Mouse (Mus musculus) intestine, postnatal 0 days (tissue): Measurements from ENCODE around the gene Serpinb6e. TPM values are rescaled to one million over a fixed set of nuclear protein-coding genes. Genes with fewer than 3 reads are reported as not detected.
A peak's percentile ranks its signal among the peaks of the same experiment; 100 is the strongest.

ENCODE experiments used
- ATAC-seq: fragments of 200-750 bp; cut with Nextera tagmentation; 2 replicates; pipeline ENCODE4 v1.8.0; 2017; ENCODE audit warnings: mild to moderate bottlenecking, moderate TSS enrichment, moderate library complexity
- H3K27ac ChIP-seq: fragments of 300-500 bp; sonication (generic); 2 replicates; pipeline ENCODE4 v1.5.1; 2014; ENCODE audit warnings: mild to moderate bottlenecking, low read depth, low read length, moderate library complexity
- H3K27me3 ChIP-seq: fragments of 300-500 bp; sonication (generic); replicated peaks from 2 replicates; pipeline ENCODE4 v1.6.1; 2014; ENCODE audit warnings: low read length, mixed read lengths; ENCODE audit not compliant: control insufficient read depth, insufficient read depth
- H3K36me3 ChIP-seq: fragments of 300-500 bp; sonication (generic); 2 replicates; pipeline ENCODE4 v1.6.1; 2014; ENCODE audit warnings: mild to moderate bottlenecking, moderate library complexity; ENCODE audit not compliant: control insufficient read depth, insufficient read depth
- H3K4me1 ChIP-seq: fragments of 300-500 bp; sonication (generic); replicated peaks from 2 replicates; pipeline ENCODE4 v1.6.1; 2014; ENCODE audit warnings: antibody characterized with exemption, low read length, mixed read lengths; ENCODE audit not compliant: control insufficient read depth, insufficient read depth
- H3K4me2 ChIP-seq: fragments of 300-500 bp; sonication (generic); replicated peaks from 2 replicates; pipeline ENCODE4 v1.6.1; 2014; ENCODE audit warnings: low read depth, mild to moderate bottlenecking, moderate library complexity
- H3K4me3 ChIP-seq: fragments of 300-500 bp; sonication (generic); 2 replicates; pipeline ENCODE4 v1.5.1; 2014; ENCODE audit warnings: low read depth, low read length
- H3K9ac ChIP-seq: fragments of 300-500 bp; sonication (generic); 2 replicates; pipeline ENCODE4 v1.6.1; 2014; ENCODE audit warnings: mild to moderate bottlenecking, low read depth, low read length
- H3K9me3 ChIP-seq: fragments of 300-500 bp; sonication (generic); 2 replicates; pipeline ENCODE4 v1.6.1; 2016; ENCODE audit warnings: mixed run types; ENCODE audit not compliant: control insufficient read depth
- CTCF ChIP-seq: sonication (generic); IDR thresholded peaks from 2 replicates; pipeline ENCODE4 v1.5.1; 2016; ENCODE audit warnings: low read depth, mild to moderate bottlenecking, control low read depth, antibody characterized with exemption, moderate library complexity
- WGBS: fragments of 180-500 bp; shearing (Covaris S2); extraction: QIAGEN DNeasy Blood & Tissue Kit; methylation state at CpG from one replicate; pipeline ENCODE4 v1.1.7; 2014; 5-methylcytosine and 5-hydroxymethylcytosine counted together
- polyA plus RNA-seq: library from polyadenylated mRNA; unstranded; fragments of >200 nt; fragmentation: Nextera tagmentation; extraction: Ambion mirVana; gene quantifications from 2 replicates; pipeline ENCODE4 v1.2.1, GENCODE M21; 2015

Serpinb6e gene
- polyA plus RNA-seq, result not detected in 2 replicates

GRCm38 (mm10) chr13:33843308-33843707, at the start of gene Serpinb6e:
Serpinb6e (minus strand) TSS chr13:33843408.
- no peak for ATAC-seq
- Histone ChIP-seq H3K9ac (no peak within 1 kb of the TSS), H3K27me3 (no peaks in the 10 kb centered on the region), H3K4me2 (no peak within 1 kb of the TSS), H3K4me3 (no peak within 1 kb of the TSS), H3K36me3 (no peaks in the 10 kb centered on the region), H3K27ac (no peak within 1 kb of the TSS), H3K9me3 (no peaks in the 10 kb centered on the region), H3K4me1 (no peaks in the 10 kb centered on the region)
- 45% methylated on average over 1 of the region's 1 CpGs for WGBS
- TF ChIP-seq CTCF, result no peak

DNA sequence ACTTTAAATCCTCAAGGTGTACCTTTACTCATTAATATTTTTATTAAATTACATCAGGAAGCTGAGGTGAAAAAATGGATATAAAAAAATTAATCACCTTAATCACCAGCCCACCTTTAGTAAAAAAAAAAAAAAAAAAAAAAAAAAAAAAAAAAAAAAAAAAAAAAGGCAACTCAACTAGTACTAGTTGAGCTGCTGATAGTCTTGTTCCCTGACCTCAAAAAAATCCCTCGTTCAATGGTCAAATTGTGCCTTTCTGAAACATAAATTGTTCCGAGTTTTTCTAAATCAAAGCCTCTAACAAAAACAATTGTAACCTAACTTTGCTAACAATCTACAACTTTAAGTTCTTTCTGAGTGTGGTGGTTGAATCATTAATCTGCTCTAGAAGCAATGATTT, 12.5 kb downstream of the Serpinb6e start:
- no peak for TF ChIP-seq CTCF
- WGBS, result 84% methylated on average over 2 of the region's 2 CpGs

DNA sequence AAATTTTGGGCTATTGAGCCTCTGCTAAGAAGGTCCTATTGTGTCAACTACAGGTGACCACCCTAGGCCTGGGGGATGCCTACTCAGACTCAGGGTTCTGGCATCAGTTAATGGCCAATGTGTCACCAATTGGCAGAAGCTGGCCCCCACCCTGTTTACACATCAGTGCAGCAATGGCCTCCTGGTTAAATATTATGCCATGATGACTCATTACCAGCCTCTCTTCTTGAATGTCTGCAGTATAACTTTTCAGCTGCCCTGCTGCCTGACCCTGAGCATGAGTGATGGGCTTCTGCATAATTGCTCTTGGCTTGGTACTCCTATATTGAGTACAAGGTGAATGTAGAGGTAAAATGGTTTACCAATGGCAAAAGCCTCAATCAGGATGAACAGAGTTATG, 19.8 kb downstream of the Serpinb6e start:
- Histone ChIP-seq H3K36me3 (no peaks in the 10 kb centered on the region), H3K4me1 (no peaks in the 10 kb centered on the region), H3K9ac (no peak overlapping the region), H3K4me2 (no peak overlapping the region), H3K4me3 (no peak overlapping the region), H3K27ac (no peak overlapping the region), H3K9me3 (no peaks in the 10 kb centered on the region), H3K27me3 (no peaks in the 10 kb centered on the region)
- no peak for ATAC-seq
- TF ChIP-seq CTCF, result no peak

More for the DNA sequence above, 12.5 kb downstream of the Serpinb6e start:
- no peaks in the 10 kb centered on the region for H3K9me3 ChIP-seq
- ATAC-seq, result no peak
- H3K4me1 ChIP-seq, result no peaks in the 10 kb centered on the region
- H3K9ac ChIP-seq, result no peak overlapping the region
- H3K27me3 ChIP-seq, result no peaks in the 10 kb centered on the region
- no peak overlapping the region for H3K4me2 ChIP-seq
- no peak overlapping the region for H3K27ac ChIP-seq
- no peak overlapping the region for H3K4me3 ChIP-seq
- no peaks in the 10 kb centered on the region for H3K36me3 ChIP-seq

GRCm38 (mm10) chr13:33821490-33822143, 21.6 kb downstream of the Serpinb6e start:
- H3K36me3 ChIP-seq, result no peaks in the 10 kb centered on the region
- ATAC-seq, result no peak
- no peaks in the 10 kb centered on the region for H3K4me1 ChIP-seq
- H3K9me3 ChIP-seq, result no peaks in the 10 kb centered on the region
- TF ChIP-seq CTCF, result peak; percentile 30
- no peak overlapping the region for H3K27ac ChIP-seq
- no peaks in the 10 kb centered on the region for H3K27me3 ChIP-seq
- H3K4me2 ChIP-seq, result no peak overlapping the region
- 79% methylated on average over 5 of the region's 5 CpGs for WGBS
- no peak overlapping the region for H3K4me3 ChIP-seq
- H3K9ac ChIP-seq, result no peak overlapping the region

Other genes with a start within 250 kb of the Serpinb6e start
- gene Serpinb6d, start 182.0 kb downstream of the Serpinb6e start, polyA plus RNA-seq, result not detected in 2 replicates
- 0.09 TPM in 1 of 2 replicates, not detected in the other for gene Serpinb6c, start 62.3 kb upstream of the Serpinb6e start, polyA plus RNA-seq
- gene Nqo2, start 121.3 kb upstream of the Serpinb6e start, polyA plus RNA-seq, result 27.5 and 28.0 TPM in 2 replicates
- gene Ripk1, start 159.0 kb upstream of the Serpinb6e start, polyA plus RNA-seq, result 25.0 and 27.7 TPM in 2 replicates
- gene Serpinb6a, start 159.4 kb upstream of the Serpinb6e start, polyA plus RNA-seq, result 364 and 373 TPM in 2 replicates
- gene Bphl, start 194.2 kb upstream of the Serpinb6e start, polyA plus RNA-seq, result 51.5 and 58.2 TPM in 2 replicates
- gene Tubb2a, start 234.6 kb upstream of the Serpinb6e start, polyA plus RNA-seq, result 218 and 292 TPM in 2 replicates